21 mouse cellular contexts compared by ENCODE assay signal in the genomic region with DNA sequence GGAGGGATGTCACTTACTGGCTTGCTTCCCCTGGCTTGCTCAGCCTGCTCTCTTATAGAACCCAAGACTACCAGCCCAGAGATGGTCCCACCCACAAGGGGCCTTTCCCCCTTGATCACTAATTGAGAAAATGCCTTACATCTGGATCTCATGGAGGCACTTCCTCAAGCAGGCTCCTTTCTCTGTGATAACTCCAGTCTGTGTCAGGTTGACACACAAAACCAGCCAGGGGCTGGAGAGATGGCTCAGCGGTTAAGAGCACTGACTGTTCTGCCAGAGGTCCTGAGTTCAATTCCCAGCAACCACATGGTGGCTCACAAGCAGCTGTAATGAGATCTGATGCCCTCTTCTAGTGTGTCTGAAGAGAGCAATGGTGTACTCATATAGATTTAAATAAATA. TPM values are rescaled to one million over a fixed set of nuclear protein-coding genes. Genes with fewer than 3 reads are reported as not detected.
"Had no signal": no experiment of that assay in that cellular context is flagged by ENCODE, and none has a peak within 500 bp of the region (broad histone marks: within the 10 kb centered on the region; RNA-seq: fewer than 3 reads in every experiment).

No protein-coding gene starts in this region.

RNA-seq across cellular contexts. Expression of gene Fam151a, which starts 3.2 kb away (rescaled TPM):
- total RNA-seq: common myeloid progenitor, adult 5-6 weeks; forebrain, postnatal 0 days; gastrocnemius, adult 18-20 months; gastrocnemius, adult 2 months; gastrocnemius, adult 8-10 months; gastrocnemius, postnatal 10 days; gastrocnemius, postnatal 14 days; gastrocnemius, postnatal 25 days; gastrocnemius, postnatal 36 days; gastrocnemius, postnatal 4 days; granulocyte monocyte progenitor cell, adult 5-6 weeks had no signal
- polyA plus RNA-seq: embryonic facial prominence, embryonic 13.5 days; erythroblast, embryonic 14.5 days; forebrain, embryonic 11.5 days; forebrain, embryonic 12.5 days; forebrain, embryonic 13.5 days; forebrain, embryonic 14.5 days; forebrain, embryonic 15.5 days; forebrain, embryonic 16.5 days; forebrain, postnatal 0 days; frontal cortex, adult 2 months; heart, embryonic 11.5 days had no signal

RNA-seq across cellular contexts. Expression of gene Mroh7, which starts 6.2 kb away (rescaled TPM):
- total RNA-seq: common myeloid progenitor, adult 5-6 weeks; granulocyte monocyte progenitor cell, adult 5-6 weeks had no signal
- polyA plus RNA-seq: erythroblast, embryonic 14.5 days; forebrain, embryonic 11.5 days had no signal
